14 mouse cellular contexts compared by ENCODE assay signal in the genomic region with DNA sequence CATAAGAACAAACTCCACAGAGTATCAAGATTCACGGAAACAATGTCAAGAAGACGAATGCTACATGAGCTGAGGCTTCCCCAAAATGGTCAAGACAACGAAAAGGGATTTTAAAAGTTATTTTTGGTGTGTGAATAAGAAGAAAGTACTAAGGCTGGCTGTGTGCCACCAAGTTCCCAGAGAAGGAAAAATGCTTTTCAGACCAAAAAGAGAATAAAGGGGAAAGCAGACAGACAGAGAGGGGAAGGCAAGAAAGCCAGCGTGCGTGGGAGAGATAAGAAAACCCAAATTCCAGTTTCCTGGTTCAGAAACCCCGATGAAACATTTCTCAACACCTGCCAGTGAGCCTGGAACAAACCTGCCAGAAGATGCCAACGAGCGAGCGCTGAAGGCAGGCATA. TPM values are rescaled to one million over a fixed set of nuclear protein-coding genes. Genes with fewer than 3 reads are reported as not detected.
DNase-seq lines count a peak whose midpoint lies in the region; ATAC-seq lines count a peak whose summit lies in the region.
"Had no signal": no experiment of that assay in that cellular context is flagged by ENCODE, and none has a peak within 500 bp of the region (broad histone marks: within the 10 kb centered on the region; RNA-seq: fewer than 3 reads in every experiment).

No protein-coding gene starts in this region.

- no peak for DNase-seq in heart, adult 18-20 months
- DNase-seq in lung, postnatal 36 days = no peak
- DNase-seq in NIH3T3 (ENCODE audit: low read depth) = peak; percentile 50
- no peak for DNase-seq in hindbrain, embryonic 11.5 days (ENCODE audit: low spot score)
- DNase-seq: cerebellum, adult 9-11 months; gastrocnemius, postnatal 25 days; heart, postnatal 14 days; thymus, postnatal 25 days had no signal

- 67% methylated on average over 9 of the region's 9 CpGs for WGBS in heart, embryonic 15.5 days
- 65% methylated on average over 9 of the region's 9 CpGs for WGBS in lung, embryonic 15.5 days
- WGBS in intestine, embryonic 15.5 days = 64% methylated on average over 9 of the region's 9 CpGs
- 95% methylated on average over 9 of the region's 9 CpGs for WGBS in hindbrain, embryonic 11.5 days

- H3K9ac ChIP-seq in heart, embryonic 15.5 days = no peak overlapping the region
- H3K9ac ChIP-seq in lung, embryonic 15.5 days = no peak overlapping the region
- H3K9ac ChIP-seq in intestine, embryonic 15.5 days = no peak overlapping the region
- no peak overlapping the region for H3K9ac ChIP-seq in hindbrain, embryonic 11.5 days (ENCODE audit: low read depth, low read length)
- H3K9ac ChIP-seq: liver, embryonic 14.5 days; midbrain, embryonic 12.5 days had no signal

- peaks cover 47% of the 10 kb centered on the region for H3K4me1 ChIP-seq in heart, embryonic 15.5 days (replicated peaks)
- H3K4me1 ChIP-seq in lung, embryonic 15.5 days = peaks cover 44% of the 10 kb centered on the region
- peaks cover 26% of the 10 kb centered on the region for H3K4me1 ChIP-seq in intestine, embryonic 15.5 days (replicated peaks)
- peaks cover 7% of the 10 kb centered on the region; the same call in 1 of the 2 replicates for H3K4me1 ChIP-seq in hindbrain, embryonic 11.5 days (replicated peaks; ENCODE audit: control insufficient read depth, insufficient read depth, low read length)

- no peak overlapping the region for H3K4me2 ChIP-seq in heart, embryonic 15.5 days
- no peak overlapping the region for H3K4me2 ChIP-seq in lung, embryonic 15.5 days
- H3K4me2 ChIP-seq in intestine, embryonic 15.5 days (replicated peaks) = no peak overlapping the region
- no peak overlapping the region for H3K4me2 ChIP-seq in hindbrain, embryonic 11.5 days (replicated peaks; ENCODE audit: low read depth, low read length)
- H3K4me2 ChIP-seq: midbrain, embryonic 12.5 days had no signal

- ATAC-seq in heart, embryonic 15.5 days (replicated peaks; ENCODE audit: insufficient number of reproducible peaks, insufficient read depth, low FRiP score, low read depth) = no peak
- ATAC-seq in lung, embryonic 15.5 days (ENCODE audit: borderline replicate concordance, extremely low read depth, low FRiP score, low TSS enrichment) = no peak
- no peak for ATAC-seq in intestine, embryonic 15.5 days
- ATAC-seq in hindbrain, embryonic 11.5 days (ENCODE audit: low FRiP score) = no peak
- ATAC-seq: CD4-positive, CD25-positive, alpha-beta regulatory T cell, adult 4 months had no signal

- peaks cover 15% of the 10 kb centered on the region for H3K36me3 ChIP-seq in heart, embryonic 15.5 days
- H3K36me3 ChIP-seq in lung, embryonic 15.5 days = peaks cover 19% of the 10 kb centered on the region
- H3K36me3 ChIP-seq in intestine, embryonic 15.5 days = peaks cover 12% of the 10 kb centered on the region; the same call in 1 of the 2 replicates
- peaks cover 12% of the 10 kb centered on the region for H3K36me3 ChIP-seq in hindbrain, embryonic 11.5 days (ENCODE audit: control insufficient read depth, insufficient read depth, low read length)

- H3K4me3 ChIP-seq in heart, embryonic 15.5 days = no peak overlapping the region
- H3K4me3 ChIP-seq in lung, embryonic 15.5 days = no peak overlapping the region
- no peak overlapping the region for H3K4me3 ChIP-seq in intestine, embryonic 15.5 days (replicated peaks)
- no peak overlapping the region for H3K4me3 ChIP-seq in hindbrain, embryonic 11.5 days (ENCODE audit: low read depth, low read length)
- H3K4me3 ChIP-seq: midbrain, embryonic 12.5 days had no signal

- H3K27ac ChIP-seq in heart, embryonic 15.5 days = peak overlapping the region; percentile 48
- H3K27ac ChIP-seq in lung, embryonic 15.5 days = 0 out of 2 replicates have a peak overlapping the region, but pooled peaks have one; percentile 47
- peak overlapping the region; percentile 51 for H3K27ac ChIP-seq in intestine, embryonic 15.5 days
- no peak overlapping the region for H3K27ac ChIP-seq in hindbrain, embryonic 11.5 days (ENCODE audit: low read depth, low read length)
- H3K27ac ChIP-seq: liver, embryonic 14.5 days; midbrain, embryonic 12.5 days had no signal

- no peaks in the 10 kb centered on the region for H3K27me3 ChIP-seq in heart, embryonic 15.5 days
- no peaks in the 10 kb centered on the region for H3K27me3 ChIP-seq in lung, embryonic 15.5 days
- H3K27me3 ChIP-seq in intestine, embryonic 15.5 days (replicated peaks) = no peaks in the 10 kb centered on the region
- H3K27me3 ChIP-seq in hindbrain, embryonic 11.5 days (ENCODE audit: control insufficient read depth, insufficient read depth, low read length) = no peaks in the 10 kb centered on the region
- H3K27me3 ChIP-seq: midbrain, embryonic 12.5 days had no signal

- no peaks in the 10 kb centered on the region for H3K9me3 ChIP-seq in heart, embryonic 15.5 days (replicated peaks)
- no peaks in the 10 kb centered on the region for H3K9me3 ChIP-seq in lung, embryonic 15.5 days
- H3K9me3 ChIP-seq in intestine, embryonic 15.5 days = no peaks in the 10 kb centered on the region
- no peaks in the 10 kb centered on the region for H3K9me3 ChIP-seq in hindbrain, embryonic 11.5 days (ENCODE audit: control insufficient read depth, low read length)
- H3K9me3 ChIP-seq: midbrain, embryonic 12.5 days had no signal

RNA-seq across cellular contexts. Expression of gene Tet3, which starts 50.4 kb away (rescaled TPM):
- polyA plus RNA-seq in heart, embryonic 15.5 days (2015; fragmentation: Nextera tagmentation; extraction: Ambion mirVana) = 26.2 and 37.5 TPM in 2 replicates
- 10 to 100 TPM; 11.5 to 12.7 TPM for total RNA-seq in heart, adult 18-20 months (2021)
- 36.1 and 37.1 TPM in 2 replicates for polyA plus RNA-seq in lung, embryonic 15.5 days (2015; fragmentation: Nextera tagmentation; extraction: Ambion mirVana)
- 41.8 and 42.8 TPM in 2 replicates for polyA plus RNA-seq in intestine, embryonic 15.5 days (2015; fragmentation: Nextera tagmentation; extraction: Ambion mirVana)
- 45.3 and 55.6 TPM in 2 replicates for polyA plus RNA-seq in hindbrain, embryonic 11.5 days (2014; fragmentation: Nextera tagmentation; extraction: Ambion mirVana)

RNA-seq across cellular contexts. Expression of gene Bola3, which starts 59.6 kb away (rescaled TPM):
- polyA plus RNA-seq in heart, embryonic 15.5 days (2015; fragmentation: Nextera tagmentation; extraction: Ambion mirVana) = 220 and 294 TPM in 2 replicates
- 100 to 1,000 TPM; 388 to 397 TPM for total RNA-seq in heart, adult 18-20 months (2021)
- 125 and 130 TPM in 2 replicates for polyA plus RNA-seq in lung, embryonic 15.5 days (2015; fragmentation: Nextera tagmentation; extraction: Ambion mirVana)
- polyA plus RNA-seq in intestine, embryonic 15.5 days (2015; fragmentation: Nextera tagmentation; extraction: Ambion mirVana) = 183 and 188 TPM in 2 replicates
- 110 and 117 TPM in 2 replicates for polyA plus RNA-seq in hindbrain, embryonic 11.5 days (2014; fragmentation: Nextera tagmentation; extraction: Ambion mirVana)
